Mouse (Mus musculus): ENCODE results near the gene 4930432M17Rik. TPM values are rescaled to one million over a fixed set of nuclear protein-coding genes. Genes with fewer than 3 reads are reported as not detected.

4930432M17Rik gene
- not detected for total RNA-seq (2021)
- long read RNA-seq, experiment 1 = 0 reads
- long read RNA-seq, experiment 2 = 0 reads

GRCm38 (mm10) chr3:121670462-121670861, at the start of gene 4930432M17Rik:
Gene 4930432M17Rik, plus strand, starts transcription at chr3:121670762.
- DNase-seq = no peak

DNA sequence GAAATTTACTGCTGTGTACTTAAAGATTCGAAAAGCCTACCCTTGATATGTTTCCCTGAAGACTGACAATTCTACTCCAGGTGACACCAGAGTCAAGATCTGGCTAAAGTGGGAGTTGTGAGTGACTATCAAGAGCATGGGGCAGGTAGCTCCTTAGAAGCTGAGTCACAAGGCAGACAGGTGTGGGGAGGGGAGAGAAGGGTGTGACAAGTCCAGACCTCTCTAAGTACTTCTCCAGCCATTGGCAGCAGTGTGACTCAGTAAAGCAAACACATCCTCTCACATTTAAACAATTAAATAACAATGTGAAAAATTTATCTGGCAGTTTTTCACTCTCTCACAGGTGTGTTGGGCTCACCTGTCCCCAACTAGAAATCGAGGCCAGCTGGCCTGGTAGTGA, 44.9 kb upstream of the 4930432M17Rik start:
- no peak for DNase-seq

GRCm38 (mm10) chr3:121626273-121626672, 44.3 kb upstream of the 4930432M17Rik start:
- no peak for DNase-seq

GRCm38 (mm10) chr3:121628245-121628644, 42.3 kb upstream of the 4930432M17Rik start:
- DNase-seq = no peak

- no peak for DNase-seq
Observed at GRCm38 (mm10) chr3:121630626-121631025, 39.9 kb upstream of the 4930432M17Rik start.

DNA sequence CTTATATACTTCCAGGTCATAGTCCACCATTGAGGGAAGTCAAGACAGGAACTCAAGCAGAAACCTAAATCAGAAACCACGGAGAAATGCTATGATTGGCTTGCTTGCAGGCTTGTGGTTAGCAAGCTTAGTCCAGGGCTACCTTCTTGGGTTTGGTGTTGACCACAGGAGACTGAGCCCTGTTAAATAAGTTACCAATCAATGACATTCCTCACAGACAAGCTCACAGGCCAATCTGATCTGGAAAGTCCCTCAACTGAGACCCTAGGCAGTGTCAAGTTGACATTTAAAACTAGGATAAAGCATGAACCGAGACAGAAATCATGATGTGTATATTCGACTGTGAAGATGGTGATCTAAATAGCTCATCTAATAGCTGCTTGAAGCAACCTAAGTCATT, 35.6 kb upstream of the 4930432M17Rik start:
- no peak for DNase-seq

DNA sequence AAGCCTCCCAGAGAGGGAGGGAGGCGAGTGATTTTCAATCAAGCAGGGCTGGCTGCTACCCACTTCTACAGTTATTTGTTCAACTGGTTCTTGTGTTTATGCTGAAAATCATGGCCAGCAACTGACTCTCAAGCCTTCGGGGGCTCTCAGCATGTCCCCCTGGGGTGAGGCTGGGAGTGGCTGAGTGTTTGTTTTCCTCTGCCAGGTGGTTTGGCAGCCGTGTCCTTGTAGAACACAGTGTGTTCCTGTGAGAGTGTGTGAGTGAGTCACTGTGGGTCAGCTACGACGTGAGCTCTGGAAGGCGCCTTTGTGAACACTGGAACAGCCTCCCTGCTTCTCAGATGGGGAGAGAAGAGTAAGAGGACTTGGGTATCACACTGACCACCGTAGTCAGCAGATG, 35.1 kb upstream of the 4930432M17Rik start:
- peak; percentile 38 for DNase-seq

DNA sequence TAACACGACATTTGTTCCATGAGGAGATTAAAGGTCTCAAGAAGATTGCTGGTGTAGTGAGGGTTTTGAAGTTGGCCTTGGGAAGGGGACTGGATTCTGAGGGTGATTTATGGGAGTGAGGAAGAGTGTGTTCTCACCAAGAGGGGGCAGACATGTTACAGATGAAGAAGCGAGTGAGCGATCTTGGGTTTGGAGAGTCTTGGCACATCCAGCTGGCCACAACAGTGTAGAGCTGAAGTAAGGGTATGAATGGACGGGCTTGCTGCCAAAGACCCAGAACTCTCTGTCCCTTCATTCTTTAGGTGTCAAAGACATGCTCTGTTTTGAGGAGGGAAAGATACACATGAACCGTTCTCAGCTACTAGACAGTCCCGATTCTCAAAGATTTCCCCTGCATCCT, 34.2 kb upstream of the 4930432M17Rik start:
- peak; percentile 41 for DNase-seq

GRCm38 (mm10) chr3:121636748-121637147, 33.8 kb upstream of the 4930432M17Rik start:
- no peak for DNase-seq

GRCm38 (mm10) chr3:121637792-121638191, 32.8 kb upstream of the 4930432M17Rik start:
- DNase-seq = no peak

GRCm38 (mm10) chr3:121638241-121638640, 32.3 kb upstream of the 4930432M17Rik start:
- no peak for DNase-seq

DNA sequence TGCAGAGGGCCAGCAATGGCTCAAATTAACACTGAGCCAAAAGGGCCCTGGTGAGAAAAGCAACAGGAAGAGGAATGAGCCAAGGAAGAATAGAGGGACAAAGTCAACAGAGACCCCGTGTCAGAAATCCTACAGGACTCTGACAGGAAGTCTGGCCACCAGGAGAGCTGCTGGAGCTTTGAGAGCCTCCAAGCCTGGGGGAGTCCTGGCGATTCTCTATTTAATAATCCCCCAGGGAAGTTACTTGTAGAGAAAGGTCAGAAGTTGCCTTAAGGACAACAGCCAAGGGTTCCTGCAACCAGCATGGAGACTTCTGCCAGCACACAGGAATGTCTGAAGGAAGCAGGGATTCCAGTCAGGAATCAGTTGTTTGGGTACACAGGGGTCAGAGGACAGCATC, 30.0 kb upstream of the 4930432M17Rik start:
- peak; percentile 27 for DNase-seq

GRCm38 (mm10) chr3:121643236-121643635, 27.3 kb upstream of the 4930432M17Rik start:
- peak; percentile 67 for DNase-seq

DNA sequence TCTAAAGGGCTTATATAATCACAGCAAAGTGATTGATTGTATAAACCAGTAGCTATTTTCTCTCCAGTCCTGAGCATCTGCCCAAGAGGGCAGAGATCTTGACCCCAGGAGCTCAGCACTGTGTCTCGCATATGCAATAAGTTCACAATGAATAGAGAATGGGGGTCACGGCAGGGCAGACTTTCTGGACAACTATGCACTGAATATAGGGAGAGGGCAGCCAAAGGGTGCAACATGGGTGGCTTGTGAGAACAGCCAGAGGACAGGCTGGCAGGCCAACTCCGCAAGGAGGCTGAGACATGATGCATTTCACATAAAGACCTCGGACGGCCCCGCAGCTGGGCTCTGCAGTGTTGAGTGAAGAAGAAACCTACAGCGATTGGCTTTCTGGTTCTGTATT, 25.1 kb upstream of the 4930432M17Rik start:
- DNase-seq = peak; percentile 35

- DNase-seq = peak; percentile 16
Observed at GRCm38 (mm10) chr3:121646364-121647048, 24.1 kb upstream of the 4930432M17Rik start.

DNA sequence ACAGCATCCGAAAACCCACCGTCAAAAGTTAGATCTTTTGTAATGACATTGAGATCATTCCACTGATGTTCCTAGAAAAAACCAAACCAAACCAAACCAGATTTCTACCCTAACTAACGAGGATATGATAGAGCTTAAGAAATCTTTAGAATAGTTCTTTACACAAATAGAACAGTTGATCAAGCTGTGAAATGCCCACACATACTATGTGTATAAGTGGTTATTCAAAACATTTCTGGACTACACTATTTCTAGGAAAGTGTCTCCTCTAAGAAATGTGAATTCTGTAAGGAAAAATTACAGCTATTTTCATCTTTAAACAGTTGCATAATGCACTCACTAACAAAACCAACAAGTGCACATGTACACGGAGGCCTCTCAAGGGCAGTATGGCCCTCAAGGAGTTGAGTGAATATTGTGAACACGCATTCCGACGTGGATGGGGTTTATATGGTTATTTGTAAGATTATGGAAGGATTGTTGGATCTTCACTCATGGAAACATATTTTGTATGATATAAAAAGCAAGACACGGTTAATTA, 22.3 kb upstream of the 4930432M17Rik start:
- no peak for DNase-seq

- DNase-seq = peak; percentile 20
Observed at GRCm38 (mm10) chr3:121650052-121650671, 20.4 kb upstream of the 4930432M17Rik start.

- DNase-seq = peak; percentile 8
Observed at GRCm38 (mm10) chr3:121651710-121652109, 18.9 kb upstream of the 4930432M17Rik start.

DNA sequence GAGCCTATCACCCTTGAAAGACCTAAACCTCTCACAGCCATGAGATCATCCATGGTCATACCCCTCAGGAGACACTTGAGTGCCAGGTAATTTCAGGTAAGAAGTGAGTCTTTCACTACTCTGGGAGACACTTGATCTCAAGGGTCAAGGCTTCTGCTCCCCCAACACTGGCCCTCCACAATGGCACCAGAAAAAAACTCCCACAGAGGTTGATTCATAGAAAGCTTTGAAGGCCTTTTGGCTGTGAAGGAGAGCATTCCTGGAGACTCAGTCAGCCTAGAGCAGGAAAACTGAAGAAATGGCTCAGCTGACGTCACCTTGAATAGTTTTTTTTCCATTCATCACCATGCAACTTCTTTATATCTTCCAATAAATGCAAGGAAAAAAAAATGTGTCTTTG, 18.4 kb upstream of the 4930432M17Rik start:
- peak; percentile 23 for DNase-seq

DNA sequence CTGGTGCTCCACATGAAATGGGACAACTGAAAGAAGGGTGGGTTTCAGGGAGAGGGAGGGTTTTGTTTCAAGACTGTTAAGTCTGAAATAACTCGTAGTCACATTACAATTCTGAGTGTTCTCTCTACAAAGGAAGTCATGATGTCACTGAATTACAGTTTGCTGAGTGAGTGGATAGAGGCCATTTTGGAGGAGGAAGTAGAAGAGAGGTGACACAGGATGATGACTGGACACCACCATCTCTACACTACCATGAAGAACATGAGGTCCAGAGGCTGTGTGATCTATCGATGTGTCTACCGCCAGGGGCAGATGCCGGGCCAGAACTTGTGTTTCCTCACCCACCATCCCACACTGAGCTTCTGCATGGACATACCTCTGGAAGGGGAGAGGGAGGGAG, 13.6 kb upstream of the 4930432M17Rik start:
- no peak for DNase-seq

GRCm38 (mm10) chr3:121662705-121663469, 7.7 kb upstream of the 4930432M17Rik start:
- no peak for DNase-seq

- DNase-seq = no peak
Observed at GRCm38 (mm10) chr3:121663470-121663847, 7.1 kb upstream of the 4930432M17Rik start.

All from adrenal gland, postnatal 10 days (tissue).